Mouse (Mus musculus) brain, embryonic 14.5 days (tissue): Measurements from ENCODE around the gene Trcg1.

ENCODE experiments used
- CTCF ChIP-seq: fragments of 200-500 bp; IDR thresholded peaks from 2 replicates; pipeline ENCODE4 v1.5.1; 2012; ENCODE audit warnings: inconsistent platforms, mild to moderate bottlenecking, moderate library complexity, borderline replicate concordance; ENCODE audit not compliant: insufficient read depth, insufficient read length; ENCODE audit errors: extremely low read depth
- POLR2A ChIP-seq: fragments of 200-500 bp; IDR thresholded peaks from 2 replicates; pipeline ENCODE4 v1.6.1; 2012; ENCODE audit warnings: mild to moderate bottlenecking, inconsistent platforms, borderline replicate concordance; ENCODE audit not compliant: poor library complexity, insufficient read depth, insufficient read length, severe bottlenecking; ENCODE audit errors: extremely low read depth

GRCm38 (mm10) chr9:57219511-57219910, 16.8 kb upstream of the Trcg1 start:
- TF ChIP-seq POLR2A (no peak), CTCF (no peak)
